Mouse (Mus musculus) hindlimb bud, embryonic 11.5 days (tissue): ENCODE measurements at regions not wholly inside any gene's neighbourhood (a gene's known extent, or its start where the extent isn't known, plus 50 kb on each side); places are given as distances from the start of the nearest gene placed in this dataset.
"Not testable (repeated sequence)": the region's sequence is repeated elsewhere in the genome, so short reads cannot be mapped to it uniquely, and the experiment has no call there.

Experiments used
- DNase-seq: peaks from one replicate; pipeline ENCODE4 v3.0.0-alpha.2; 2012; ENCODE audit warnings: low read depth, low spot score; ENCODE audit errors: extremely low spot score

GRCm38 (mm10) chr17:47271979-47272677 is 96.6 kb upstream of the Mrps10 start:
- no peak for DNase-seq

GRCm38 (mm10) chr17:47269053-47269891 is 99.4 kb upstream of the Mrps10 start:
- DNase-seq: no peak

GRCm38 (mm10) chr17:47267843-47268242 is 100.8 kb upstream of the Mrps10 start:
- no peak for DNase-seq

- DNase-seq: no peak
Observed at GRCm38 (mm10) chr17:47267076-47267475, 101.6 kb upstream of the Mrps10 start.

- no peak for DNase-seq
Observed at GRCm38 (mm10) chr17:47266335-47266734, 102.4 kb upstream of the Mrps10 start.

GRCm38 (mm10) chr17:47262986-47263385 is 105.7 kb upstream of the Mrps10 start:
- no peak for DNase-seq

GRCm38 (mm10) chr17:47262141-47262540 is 106.5 kb upstream of the Mrps10 start:
- DNase-seq: no peak

- no peak for DNase-seq
Observed at GRCm38 (mm10) chr17:47260976-47261375, 107.7 kb upstream of the Mrps10 start.

GRCm38 (mm10) chr17:47258296-47258695 is 110.4 kb upstream of the Mrps10 start:
- no peak for DNase-seq

GRCm38 (mm10) chr17:47255209-47255608 is 113.5 kb upstream of the Mrps10 start:
- no peak for DNase-seq

GRCm38 (mm10) chr17:47254026-47254425 is 114.7 kb upstream of the Mrps10 start:
- DNase-seq: no peak

- no peak for DNase-seq
Observed at GRCm38 (mm10) chr17:47250001-47250400, 118.7 kb upstream of the Mrps10 start.

- DNase-seq: no peak
Observed at GRCm38 (mm10) chr17:47249176-47249575, 119.5 kb upstream of the Mrps10 start.

- no peak for DNase-seq
Observed at GRCm38 (mm10) chr17:47248053-47248452, 120.6 kb upstream of the Mrps10 start.

GRCm38 (mm10) chr17:47247516-47247915 is 121.2 kb upstream of the Mrps10 start:
- DNase-seq: no peak

GRCm38 (mm10) chr17:47246605-47247004 is 122.1 kb upstream of the Mrps10 start:
- no peak for DNase-seq

- no peak for DNase-seq
Observed at GRCm38 (mm10) chr17:47245635-47246034, 123.1 kb upstream of the Mrps10 start.

GRCm38 (mm10) chr17:47239086-47239485 is 129.6 kb upstream of the Mrps10 start:
- no peak for DNase-seq

- DNase-seq: not testable (repeated sequence)
Observed at GRCm38 (mm10) chr17:47237881-47238280, 130.8 kb upstream of the Mrps10 start.

GRCm38 (mm10) chr17:47234343-47234742 is 134.3 kb upstream of the Mrps10 start:
- no peak for DNase-seq

- DNase-seq: no peak
Observed at GRCm38 (mm10) chr17:47233003-47233678, 135.5 kb upstream of the Mrps10 start.

- DNase-seq: no peak
Observed at GRCm38 (mm10) chr17:47230715-47231114, 138.0 kb upstream of the Mrps10 start.
